Mouse (Mus musculus) megakaryocyte, embryonic 14.5 days (primary cell): ENCODE data around the gene Zdhhc17.

ENCODE experiments used
- FLI1 ChIP-seq: IDR thresholded peaks from 2 replicates; pipeline ENCODE4 v1.6.1; 2012; ENCODE audit warnings: low read length, inconsistent platforms, mixed read lengths
- GATA1 ChIP-seq: IDR thresholded peaks from 3 replicates; pipeline ENCODE4 v1.6.1; 2012; ENCODE audit warnings: mixed read lengths, low read length, inconsistent platforms, borderline replicate concordance

GRCm38 (mm10) chr10:110929756-110930155 lies 80.2 kb downstream of the Zdhhc17 start:
- TF ChIP-seq GATA1 (no peak), FLI1 (no peak)
